Mouse (Mus musculus) hindbrain, embryonic 14.5 days (tissue): ENCODE measurements around the gene Plek. TPM values are rescaled to one million over a fixed set of nuclear protein-coding genes. Genes with fewer than 3 reads are reported as not detected.
"Not testable (repeated sequence)": the region's sequence is repeated elsewhere in the genome, so short reads cannot be mapped to it uniquely, and the experiment has no call there.

Source experiments
- ATAC-seq: fragments of 200-750 bp; cut with Nextera tagmentation; 2 replicates; pipeline ENCODE4 v1.8.0; 2017; ENCODE audit warnings: moderate number of reproducible peaks, mild to moderate bottlenecking, moderate TSS enrichment, moderate library complexity; ENCODE audit not compliant: low FRiP score
- DNase-seq: peaks from one replicate; pipeline ENCODE4 v3.0.0-alpha.2; 2015; ENCODE audit warnings: low spot score
- H3K27ac ChIP-seq: fragments of 300-500 bp; sonication (generic); 2 replicates; pipeline ENCODE4 v1.5.1; 2014; ENCODE audit warnings: mild to moderate bottlenecking, moderate library complexity
- H3K27me3 ChIP-seq: fragments of 300-500 bp; sonication (generic); 2 replicates; pipeline ENCODE4 v1.6.1; 2014; ENCODE audit warnings: mild to moderate bottlenecking, low read length, mixed read lengths; ENCODE audit not compliant: control insufficient read depth, insufficient read depth
- H3K36me3 ChIP-seq: fragments of 300-500 bp; sonication (generic); replicated peaks from 2 replicates; pipeline ENCODE4 v1.6.1; 2014; ENCODE audit not compliant: control insufficient read depth, insufficient read depth
- H3K4me1 ChIP-seq: fragments of 300-500 bp; sonication (generic); replicated peaks from 2 replicates; pipeline ENCODE4 v1.6.1; 2014; ENCODE audit warnings: antibody characterized with exemption, low read length, mixed read lengths; ENCODE audit not compliant: control insufficient read depth, insufficient read depth
- H3K4me2 ChIP-seq: fragments of 300-500 bp; sonication (generic); replicated peaks from 2 replicates; pipeline ENCODE4 v1.6.1; 2014; ENCODE audit warnings: mild to moderate bottlenecking, moderate library complexity
- H3K4me3 ChIP-seq: fragments of 300-500 bp; sonication (generic); replicated peaks from 2 replicates; pipeline ENCODE4 v1.5.1; 2014; ENCODE audit warnings: mild to moderate bottlenecking, low read length
- H3K9ac ChIP-seq: fragments of 300-500 bp; sonication (generic); 2 replicates; pipeline ENCODE4 v1.6.1; 2014
- H3K9me3 ChIP-seq: fragments of 300-500 bp; sonication (generic); 2 replicates; pipeline ENCODE4 v1.6.1; 2016; ENCODE audit warnings: low read length; ENCODE audit not compliant: control insufficient read depth
- WGBS: fragments of 180-500 bp; shearing (Covaris S2); extraction: QIAGEN DNeasy Blood & Tissue Kit; methylation state at CpG from one replicate; pipeline ENCODE4 v1.1.7; 2014; 5-methylcytosine and 5-hydroxymethylcytosine counted together
- polyA plus RNA-seq: library from polyadenylated mRNA; unstranded; fragments of >200 nt; fragmentation: Nextera tagmentation; extraction: Ambion mirVana; gene quantifications from 2 replicates; pipeline ENCODE4 v1.2.1, GENCODE M21; 2014

Plek gene
- polyA plus RNA-seq, result 4.4 TPM in 2 replicates

- no peaks in the 10 kb centered on the region for H3K27me3 ChIP-seq
- H3K9me3 ChIP-seq, result no peaks in the 10 kb centered on the region
- ATAC-seq (peak; percentile 98), DNase-seq (peak; percentile 81)
- H3K9ac ChIP-seq, result peak within 1 kb of the TSS; percentile 77
- H3K4me1 ChIP-seq, result peaks cover 22% of the 10 kb centered on the region
- H3K4me2 ChIP-seq, result peak within 1 kb of the TSS; percentile 82
- WGBS, result under 1% methylated on average over 36 of the region's 38 CpGs
- peak within 1 kb of the TSS; percentile 91 for H3K27ac ChIP-seq
- peak within 1 kb of the TSS; percentile 67 for H3K4me3 ChIP-seq
- no peaks in the 10 kb centered on the region; the same call in 1 of the 2 replicates for H3K36me3 ChIP-seq
These were observed at the start of gene Plek, which contains the start of gene Cnrip1 for GRCm38 (mm10) chr11:17051545-17052475. TSS of gene Plek (minus strand) at chr11:17052381. TSS of gene Cnrip1 (plus strand) at chr11:17051586.

DNA sequence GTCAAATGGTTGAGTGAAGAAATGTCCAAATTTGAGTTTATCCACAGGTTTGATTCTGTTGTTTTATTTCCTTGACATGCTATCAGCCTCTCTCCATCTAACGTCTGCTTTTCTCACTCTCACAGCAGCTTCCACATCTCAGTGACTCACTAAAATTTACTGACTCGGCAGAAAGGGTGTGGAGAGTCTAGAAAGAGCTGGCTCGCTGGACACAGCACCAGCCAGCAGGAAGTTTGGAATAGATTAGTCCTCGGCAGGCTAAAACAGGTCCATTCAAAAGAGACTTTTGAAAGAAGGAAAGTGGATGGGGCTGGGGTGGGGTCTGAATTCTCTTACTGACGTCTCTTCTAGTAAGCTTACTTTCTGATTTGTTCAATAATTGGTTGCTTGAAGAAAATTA is 33.9 kb upstream of the Plek start:
- Histone ChIP-seq H3K4me2 (no peak overlapping the region), H3K4me3 (no peak overlapping the region), H3K4me1 (no peaks in the 10 kb centered on the region), H3K36me3 (no peaks in the 10 kb centered on the region), H3K27me3 (no peaks in the 10 kb centered on the region), H3K27ac (no peak overlapping the region), H3K9me3 (no peaks in the 10 kb centered on the region), H3K9ac (no peak overlapping the region)
- ATAC-seq, result 0 out of 2 replicates have a peak, but pooled peaks have one; percentile 27
- no peak for DNase-seq
- 26% methylated on average over 5 of the region's 5 CpGs for WGBS

DNA sequence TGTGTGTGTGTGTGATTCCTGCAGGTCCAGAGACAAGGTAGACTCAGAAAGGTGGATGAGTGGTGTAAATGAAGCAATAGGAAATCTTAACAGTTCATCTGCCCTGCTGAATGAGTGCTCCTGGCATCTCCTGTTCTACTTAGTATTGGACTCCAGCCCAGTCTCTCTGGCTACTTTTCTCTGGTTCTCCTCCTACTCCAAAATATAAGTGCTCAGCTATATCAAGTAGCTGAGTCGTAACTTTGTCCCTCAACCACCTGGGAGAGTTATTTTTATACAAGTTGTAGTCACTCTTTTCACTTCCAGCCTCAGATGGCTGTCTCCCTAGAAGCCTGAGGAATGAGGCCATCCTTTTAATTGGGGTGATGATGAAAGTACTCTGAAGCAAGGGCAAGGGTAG is 31.7 kb upstream of the Plek start:
- DNase-seq, result no peak
- ATAC-seq, result no peak
- Histone ChIP-seq H3K27ac (no peak overlapping the region), H3K4me2 (no peak overlapping the region), H3K9me3 (no peaks in the 10 kb centered on the region), H3K36me3 (peaks cover 13% of the 10 kb centered on the region), H3K27me3 (no peaks in the 10 kb centered on the region), H3K9ac (no peak overlapping the region), H3K4me3 (no peak overlapping the region), H3K4me1 (no peaks in the 10 kb centered on the region)
- 80% methylated on average over 1 of the region's 1 CpGs for WGBS

- Histone ChIP-seq H3K4me2 (no peak overlapping the region), H3K27ac (no peak overlapping the region), H3K9ac (no peak overlapping the region), H3K4me1 (no peaks in the 10 kb centered on the region), H3K27me3 (no peaks in the 10 kb centered on the region), H3K36me3 (peaks cover 17% of the 10 kb centered on the region), H3K4me3 (no peak overlapping the region), H3K9me3 (no peaks in the 10 kb centered on the region)
- 94% methylated on average over 3 of the region's 3 CpGs for WGBS
- DNase-seq (no peak), ATAC-seq (no peak)
These were observed 31.3 kb upstream of the Plek start for GRCm38 (mm10) chr11:17083455-17083854.

- Histone ChIP-seq H3K4me3 (no peak overlapping the region), H3K36me3 (peaks cover 22% of the 10 kb centered on the region), H3K27ac (no peak overlapping the region), H3K9me3 (no peaks in the 10 kb centered on the region), H3K4me1 (no peaks in the 10 kb centered on the region), H3K4me2 (no peak overlapping the region), H3K9ac (no peak overlapping the region), H3K27me3 (no peaks in the 10 kb centered on the region)
- DNase-seq (peak; percentile 60), ATAC-seq (no peak)
- WGBS, result 48% methylated on average over 2 of the region's 2 CpGs
These were observed 30.8 kb upstream of the Plek start for GRCm38 (mm10) chr11:17082953-17083352.

GRCm38 (mm10) chr11:17082086-17082485 is 29.9 kb upstream of the Plek start:
- no peaks in the 10 kb centered on the region for H3K4me1 ChIP-seq
- H3K27ac ChIP-seq, result no peak overlapping the region
- no peak for ATAC-seq
- DNase-seq, result no peak
- no peaks in the 10 kb centered on the region for H3K27me3 ChIP-seq
- H3K4me2 ChIP-seq, result no peak overlapping the region
- WGBS, result 48% methylated on average over 3 of the region's 3 CpGs
- H3K9ac ChIP-seq, result no peak overlapping the region
- no peaks in the 10 kb centered on the region for H3K9me3 ChIP-seq
- H3K4me3 ChIP-seq, result no peak overlapping the region
- H3K36me3 ChIP-seq, result peaks cover 24% of the 10 kb centered on the region

DNA sequence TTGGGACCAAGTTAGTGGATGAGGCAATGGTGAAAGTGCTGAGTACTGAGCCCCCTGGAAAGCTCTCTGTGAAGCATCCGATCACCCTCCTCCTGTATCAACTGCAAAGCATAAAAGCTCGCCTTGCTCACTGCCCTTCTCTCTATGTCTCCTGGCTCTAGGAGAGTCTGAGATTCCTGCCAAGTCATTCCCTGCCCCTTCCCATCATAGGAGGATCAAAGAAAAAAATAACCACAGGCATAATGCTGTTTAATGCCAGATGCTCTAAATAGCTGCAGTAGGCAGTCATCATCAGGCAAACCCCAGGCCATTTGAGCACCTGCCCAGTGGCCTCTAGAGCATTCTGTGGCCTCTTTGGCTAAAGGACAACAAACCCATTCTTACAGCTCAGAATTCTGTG is 23.5 kb upstream of the Plek start:
- 87% methylated on average over 2 of the region's 2 CpGs for WGBS
- Histone ChIP-seq H3K9ac (no peak overlapping the region), H3K9me3 (no peaks in the 10 kb centered on the region), H3K4me1 (no peaks in the 10 kb centered on the region), H3K27me3 (no peaks in the 10 kb centered on the region), H3K27ac (no peak overlapping the region), H3K36me3 (peaks cover 33% of the 10 kb centered on the region), H3K4me2 (no peak overlapping the region), H3K4me3 (no peak overlapping the region)
- DNase-seq (no peak), ATAC-seq (no peak)

GRCm38 (mm10) chr11:17069360-17069759 is 17.2 kb upstream of the Plek start:
- DNase-seq, H3K4me2 ChIP-seq, H3K9me3 ChIP-seq, H3K27me3 ChIP-seq, H3K4me1 ChIP-seq, H3K4me3 ChIP-seq, H3K27ac ChIP-seq, H3K9ac ChIP-seq, H3K36me3 ChIP-seq, ATAC-seq: not testable (repeated sequence)
- 99% methylated on average over 2 of the region's 2 CpGs for WGBS

DNA sequence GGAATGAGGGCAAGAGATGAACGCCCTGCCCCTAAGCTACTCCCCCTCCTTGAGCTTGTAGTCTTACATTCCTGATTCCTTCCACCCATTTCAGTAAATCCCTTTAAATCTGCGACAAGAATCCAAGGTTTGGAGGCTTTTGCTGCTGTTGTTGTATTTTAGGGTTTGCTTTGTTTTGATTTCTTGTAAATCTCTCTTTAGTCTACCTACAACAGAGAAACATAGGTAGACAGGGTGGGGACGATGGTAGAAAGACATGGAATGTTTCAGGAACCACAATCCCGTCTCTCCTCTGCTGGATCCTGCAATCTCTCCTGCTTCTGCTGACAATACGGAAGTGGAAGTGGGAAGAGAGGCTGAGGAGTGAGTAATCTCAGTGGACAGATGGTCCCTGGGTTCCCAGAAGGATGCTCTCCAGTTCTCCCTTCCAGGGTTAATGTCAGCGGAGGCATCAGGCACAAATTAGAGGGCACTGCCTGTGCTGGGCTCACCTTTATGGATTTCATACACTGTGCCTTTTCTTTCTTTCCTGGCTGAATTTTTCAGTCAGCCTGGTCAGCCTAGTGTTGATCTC is 382 bp upstream of the Plek start:
- peak overlapping the region; percentile 77 for H3K9ac ChIP-seq
- H3K9me3 ChIP-seq, result no peaks in the 10 kb centered on the region
- ATAC-seq (no peak), DNase-seq (peak; percentile 51)
- 7% methylated on average over 6 of the region's 6 CpGs for WGBS
- peaks cover 3% of the 10 kb centered on the region; the same call in 1 of the 2 replicates for H3K36me3 ChIP-seq
- H3K4me2 ChIP-seq, result peak overlapping the region; percentile 82
- H3K27me3 ChIP-seq, result no peaks in the 10 kb centered on the region
- H3K4me3 ChIP-seq, result peak overlapping the region; percentile 67
- peaks cover 22% of the 10 kb centered on the region for H3K4me1 ChIP-seq
- peak overlapping the region; percentile 91 for H3K27ac ChIP-seq
